Mouse (Mus musculus): ENCODE measurements around the gene Mog. TPM values are rescaled to one million over a fixed set of nuclear protein-coding genes. Genes with fewer than 3 reads are reported as not detected.

Gene Mog
- total and polyA plus RNA-seq, 3 experiments = not detected

GRCm38 (mm10) chr17:37009460-37010042 lies 13.6 kb downstream of the Mog start:
- Histone ChIP-seq H3K36me3 (replicated peaks in 1 of 2; ENCODE audit: control insufficient read depth in 1 of 2, insufficient read depth in 1 of 2, low read length in 1 of 2) (no peaks in the 10 kb centered on the region), H3K79me2 (replicated peaks; ENCODE audit: control insufficient read depth, extremely low read depth, insufficient read depth, poor library complexity, severe bottlenecking) (no peaks in the 10 kb centered on the region), H3K9me3 (replicated peaks; ENCODE audit: low read length) (no peaks in the 10 kb centered on the region), H3K27ac (ENCODE audit: insufficient read depth, low read depth) (no peak overlapping the region), H3K4me3 (replicated peaks in 1 of 3; ENCODE audit: low read depth in 2 of 3, low read length in 2 of 3, poor library complexity in 1 of 3) (no peak overlapping the region), H3K9ac (ENCODE audit: insufficient read depth, low read depth) (no peak overlapping the region), H3K4me2 (ENCODE audit: insufficient read depth, low read depth, poor library complexity, severe bottlenecking) (no peak overlapping the region), H3K4me1 (ENCODE audit: control insufficient read depth in 1 of 2, insufficient read depth in 2 of 2) (no peaks in the 10 kb centered on the region), H3K27me3 (replicated peaks) (no peaks in the 10 kb centered on the region)
- in situ Hi-C loops (cut with MboI; ENCODE audit: low pct_ligation_motif_present, low pct_unique_long_range_greater_than_20kb, low sequenced_read_pairs) (no loop called here), dilution Hi-C loops (cut with MboI; ENCODE audit: extremely low pct_ligation_motif_present, extremely low pct_unique_long_range_greater_than_20kb, low sequenced_read_pairs) (no loop called here)
- DNase-seq (ENCODE audit: extremely low read depth) = no peak
- TF ChIP-seq GABPA (IDR thresholded peaks at IDR 0.05; ENCODE audit: insufficient replicate concordance, low read depth, low read length) = no peak
- TF ChIP-seq MYC (IDR thresholded peaks at IDR 0.05; ENCODE audit: low read depth, low read length) = no peak
- TF ChIP-seq ZKSCAN1 (IDR thresholded peaks at IDR 0.05; ENCODE audit: borderline replicate concordance, low read depth, low read length) = no peak
- TF ChIP-seq TCF12 (IDR thresholded peaks at IDR 0.05; ENCODE audit: low read depth, low read length) = no peak
- no peak for TF ChIP-seq ETS1 (conservative IDR thresholded peaks at IDR 0.05; ENCODE audit: low read depth, low read length)
- TF ChIP-seq IRF4 (IDR thresholded peaks at IDR 0.05; ENCODE audit: low read depth, low read length) = no peak
- TF ChIP-seq MAX (IDR thresholded peaks at IDR 0.05; ENCODE audit: low read length) = no peak
- no peak for TF ChIP-seq ZNF384 (IDR thresholded peaks at IDR 0.05; ENCODE audit: low read depth, low read length)
- no peak for TF ChIP-seq USF1 (IDR thresholded peaks at IDR 0.05; ENCODE audit: low read depth, low read length)
- TF ChIP-seq JUND (conservative IDR thresholded peaks at IDR 0.05; ENCODE audit: low read depth, low read length) = no peak
- no peak for TF ChIP-seq SMC3 (IDR thresholded peaks at IDR 0.05; ENCODE audit: low read depth, low read length)
- no peak for TF ChIP-seq MXI1 (IDR thresholded peaks at IDR 0.05; ENCODE audit: low read depth, low read length)
- no peak for TF ChIP-seq CHD2 (IDR thresholded peaks at IDR 0.05; ENCODE audit: low read length)
- TF ChIP-seq MAFK (IDR thresholded peaks at IDR 0.05; ENCODE audit: insufficient replicate concordance, low read length) = no peak
- no peak for TF ChIP-seq ZMIZ1 (IDR thresholded peaks at IDR 0.05; ENCODE audit: low read depth, low read length)

- dilution Hi-C loops (cut with MboI; ENCODE audit: extremely low pct_ligation_motif_present, extremely low pct_unique_long_range_greater_than_20kb, low sequenced_read_pairs) = no loop called here
- in situ Hi-C loops (cut with MboI; ENCODE audit: low pct_ligation_motif_present, low pct_unique_long_range_greater_than_20kb, low sequenced_read_pairs) = no loop called here
Measured at GRCm38 (mm10) chr17:37008161-37008560, 15.0 kb downstream of the Mog start.

More at GRCm38 (mm10) chr17:37008161-37008560, 15.0 kb downstream of the Mog start:
- H3K4me2 ChIP-seq (ENCODE audit: insufficient read depth, low read depth, poor library complexity, severe bottlenecking) = no peak overlapping the region
- no peak overlapping the region for H3K9ac ChIP-seq (ENCODE audit: insufficient read depth, low read depth)
- no peaks in the 10 kb centered on the region for H3K27me3 ChIP-seq (replicated peaks)
- TF ChIP-seq NELFE (IDR thresholded peaks at IDR 0.05; ENCODE audit: low read depth, low read length) (no peak), USF2 (conservative IDR thresholded peaks at IDR 0.05; ENCODE audit: low read depth, low read length) (no peak), BHLHE40 (IDR thresholded peaks at IDR 0.05; ENCODE audit: low read depth, low read length) (no peak), MAX (IDR thresholded peaks at IDR 0.05; ENCODE audit: low read length) (no peak), ZC3H11A (IDR thresholded peaks at IDR 0.05; ENCODE audit: low read depth, low read length) (no peak), MYC (IDR thresholded peaks at IDR 0.05; ENCODE audit: low read depth, low read length) (no peak), PAX5 (IDR thresholded peaks at IDR 0.05; ENCODE audit: low read length) (no peak), POLR2AphosphoS2 (IDR thresholded peaks at IDR 0.05; ENCODE audit: low read depth, low read length) (no peak), MAZ (IDR thresholded peaks at IDR 0.05; ENCODE audit: low read depth, low read length) (no peak), TCF12 (IDR thresholded peaks at IDR 0.05; ENCODE audit: low read depth, low read length) (no peak), JUN (IDR thresholded peaks at IDR 0.05; ENCODE audit: insufficient read depth, low read depth, low read length) (no peak), USF1 (IDR thresholded peaks at IDR 0.05; ENCODE audit: low read depth, low read length) (no peak), SMC3 (IDR thresholded peaks at IDR 0.05; ENCODE audit: low read depth, low read length) (no peak), CHD1 (IDR thresholded peaks at IDR 0.05; ENCODE audit: low read depth, low read length) (no peak), KAT2A (IDR thresholded peaks at IDR 0.05; ENCODE audit: insufficient replicate concordance, low read length) (no peak), ELF1 (IDR thresholded peaks at IDR 0.05; ENCODE audit: low read depth, low read length) (no peak), MEF2A (IDR thresholded peaks at IDR 0.05; ENCODE audit: borderline replicate concordance, low read depth, low read length) (no peak)
- H3K36me3 ChIP-seq (replicated peaks in 1 of 2; ENCODE audit: control insufficient read depth in 1 of 2, insufficient read depth in 1 of 2, low read length in 1 of 2) = no peaks in the 10 kb centered on the region
- no peak overlapping the region for H3K4me3 ChIP-seq (replicated peaks in 1 of 3; ENCODE audit: low read depth in 2 of 3, low read length in 2 of 3, poor library complexity in 1 of 3)
- H3K9me3 ChIP-seq (replicated peaks; ENCODE audit: low read length) = no peaks in the 10 kb centered on the region
- H3K4me1 ChIP-seq (ENCODE audit: control insufficient read depth in 1 of 2, insufficient read depth in 2 of 2) = no peaks in the 10 kb centered on the region
- H3K27ac ChIP-seq (ENCODE audit: insufficient read depth, low read depth) = no peak overlapping the region
- DNase-seq (ENCODE audit: extremely low read depth) = no peak
- H3K79me2 ChIP-seq (replicated peaks; ENCODE audit: control insufficient read depth, extremely low read depth, insufficient read depth, poor library complexity, severe bottlenecking) = no peaks in the 10 kb centered on the region
